Mouse (Mus musculus) erythroid progenitor cell, adult 5-6 weeks (primary cell): ENCODE results near the gene Cdhr3. TPM values are rescaled to one million over a fixed set of nuclear protein-coding genes. Genes with fewer than 3 reads are reported as not detected.
"Not testable (repeated sequence)": the region's sequence is repeated elsewhere in the genome, so short reads cannot be mapped to it uniquely, and the experiment has no call there.

Experiments
- ATAC-seq: replicated peaks from 2 replicates; pipeline ENCODE4 v1.8.0; 2016; ENCODE audit warnings: moderate number of reproducible peaks, mild to moderate bottlenecking, moderate TSS enrichment, inconsistent platforms; ENCODE audit not compliant: poor library complexity, low FRiP score, severe bottlenecking
- total RNA-seq, 2 experiments: library from RNA; stranded (forward) in 1 of 2; stranded (reverse) in 1 of 2; fragments of 150-400 nt in 1 of 2; fragments of 186-747, 209-891 nt in 1 of 2; gene quantifications; 2 replicates each; pipeline versions ENCODE4 v1.2.3 to v1.2.4; 2015 to 2017; ENCODE audit warnings: low replicate concordance in 2 of 2

Cdhr3 gene
- total RNA-seq, 2 experiments from 2014 or later, result not detected

- no peak for ATAC-seq
Measured at GRCm38 (mm10) chr12:33084683-33085082, 8.0 kb downstream of the Cdhr3 start.

- no peak for ATAC-seq
Measured at GRCm38 (mm10) chr12:33083362-33083761, 9.3 kb downstream of the Cdhr3 start.

GRCm38 (mm10) chr12:33076309-33076708, 16.4 kb downstream of the Cdhr3 start:
- no peak for ATAC-seq

- ATAC-seq, result no peak
Measured at GRCm38 (mm10) chr12:33071901-33072672, 20.6 kb downstream of the Cdhr3 start.

- no peak for ATAC-seq
Measured at GRCm38 (mm10) chr12:33068977-33069376, 23.7 kb downstream of the Cdhr3 start.

- ATAC-seq, result no peak
Measured at GRCm38 (mm10) chr12:33066355-33066754, 26.3 kb downstream of the Cdhr3 start.

- ATAC-seq, result no peak
Measured at GRCm38 (mm10) chr12:33065162-33065561, 27.5 kb downstream of the Cdhr3 start.

- ATAC-seq, result no peak
Measured at GRCm38 (mm10) chr12:33064266-33064665, 28.4 kb downstream of the Cdhr3 start.

- no peak for ATAC-seq
Measured at GRCm38 (mm10) chr12:33063250-33063649, 29.4 kb downstream of the Cdhr3 start.

GRCm38 (mm10) chr12:33062379-33062778, 30.3 kb downstream of the Cdhr3 start:
- ATAC-seq, result not testable (repeated sequence)

GRCm38 (mm10) chr12:33061651-33062050, 31.0 kb downstream of the Cdhr3 start:
- no peak for ATAC-seq

GRCm38 (mm10) chr12:33057231-33058048, 35.2 kb downstream of the Cdhr3 start:
- ATAC-seq, result no peak

GRCm38 (mm10) chr12:33056574-33056973, 36.1 kb downstream of the Cdhr3 start:
- no peak for ATAC-seq

- ATAC-seq, result no peak
Measured at GRCm38 (mm10) chr12:33056074-33056473, 36.6 kb downstream of the Cdhr3 start.

GRCm38 (mm10) chr12:33053746-33054145, 38.9 kb downstream of the Cdhr3 start:
- no peak for ATAC-seq

GRCm38 (mm10) chr12:33053311-33053710, 39.4 kb downstream of the Cdhr3 start:
- ATAC-seq, result no peak

- ATAC-seq, result no peak
Measured at GRCm38 (mm10) chr12:33048391-33048790, 44.3 kb downstream of the Cdhr3 start.

GRCm38 (mm10) chr12:33046434-33046833, 46.2 kb downstream of the Cdhr3 start:
- no peak for ATAC-seq

- no peak for ATAC-seq
Measured at GRCm38 (mm10) chr12:33045533-33046361, 46.9 kb downstream of the Cdhr3 start.

- no peak for ATAC-seq
Measured at GRCm38 (mm10) chr12:33041476-33041875, 51.2 kb downstream of the Cdhr3 start.
